Mouse (Mus musculus) intestine, postnatal 0 days (tissue): ENCODE data around the gene Qrfp. TPM values are rescaled to one million over a fixed set of nuclear protein-coding genes. Genes with fewer than 3 reads are reported as not detected.

Source experiments
- ATAC-seq: fragments of 200-750 bp; cut with Nextera tagmentation; 2 replicates; pipeline ENCODE4 v1.8.0; 2017; ENCODE audit warnings: mild to moderate bottlenecking, moderate TSS enrichment, moderate library complexity
- H3K27ac ChIP-seq: fragments of 300-500 bp; sonication (generic); 2 replicates; pipeline ENCODE4 v1.5.1; 2014; ENCODE audit warnings: mild to moderate bottlenecking, low read depth, low read length, moderate library complexity
- H3K27me3 ChIP-seq: fragments of 300-500 bp; sonication (generic); replicated peaks from 2 replicates; pipeline ENCODE4 v1.6.1; 2014; ENCODE audit warnings: low read length, mixed read lengths; ENCODE audit not compliant: control insufficient read depth, insufficient read depth
- H3K36me3 ChIP-seq: fragments of 300-500 bp; sonication (generic); 2 replicates; pipeline ENCODE4 v1.6.1; 2014; ENCODE audit warnings: mild to moderate bottlenecking, moderate library complexity; ENCODE audit not compliant: control insufficient read depth, insufficient read depth
- H3K4me1 ChIP-seq: fragments of 300-500 bp; sonication (generic); replicated peaks from 2 replicates; pipeline ENCODE4 v1.6.1; 2014; ENCODE audit warnings: antibody characterized with exemption, low read length, mixed read lengths; ENCODE audit not compliant: control insufficient read depth, insufficient read depth
- H3K4me2 ChIP-seq: fragments of 300-500 bp; sonication (generic); replicated peaks from 2 replicates; pipeline ENCODE4 v1.6.1; 2014; ENCODE audit warnings: low read depth, mild to moderate bottlenecking, moderate library complexity
- H3K4me3 ChIP-seq: fragments of 300-500 bp; sonication (generic); 2 replicates; pipeline ENCODE4 v1.5.1; 2014; ENCODE audit warnings: low read depth, low read length
- H3K9ac ChIP-seq: fragments of 300-500 bp; sonication (generic); 2 replicates; pipeline ENCODE4 v1.6.1; 2014; ENCODE audit warnings: mild to moderate bottlenecking, low read depth, low read length
- H3K9me3 ChIP-seq: fragments of 300-500 bp; sonication (generic); 2 replicates; pipeline ENCODE4 v1.6.1; 2016; ENCODE audit warnings: mixed run types; ENCODE audit not compliant: control insufficient read depth
- CTCF ChIP-seq: sonication (generic); IDR thresholded peaks from 2 replicates; pipeline ENCODE4 v1.5.1; 2016; ENCODE audit warnings: low read depth, mild to moderate bottlenecking, control low read depth, antibody characterized with exemption, moderate library complexity
- WGBS: fragments of 180-500 bp; shearing (Covaris S2); extraction: QIAGEN DNeasy Blood & Tissue Kit; methylation state at CpG from one replicate; pipeline ENCODE4 v1.1.7; 2014; 5-methylcytosine and 5-hydroxymethylcytosine counted together
- polyA plus RNA-seq: library from polyadenylated mRNA; unstranded; fragments of >200 nt; fragmentation: Nextera tagmentation; extraction: Ambion mirVana; gene quantifications from 2 replicates; pipeline ENCODE4 v1.2.1, GENCODE M21; 2015

Gene Qrfp
- polyA plus RNA-seq: 0.12 and 0.18 TPM in 2 replicates

GRCm38 (mm10) chr2:31810444-31810843 lies at the start of gene Qrfp:
Gene Qrfp (minus strand): TSS chr2:31810580.
- Histone ChIP-seq H3K4me1 (no peaks in the 10 kb centered on the region), H3K9ac (no peak within 1 kb of the TSS), H3K27me3 (no peaks in the 10 kb centered on the region), H3K9me3 (no peaks in the 10 kb centered on the region), H3K4me2 (no peak within 1 kb of the TSS), H3K27ac (no peak within 1 kb of the TSS), H3K36me3 (no peaks in the 10 kb centered on the region), H3K4me3 (no peak within 1 kb of the TSS)
- 42% methylated on average over 12 of the region's 12 CpGs for WGBS
- ATAC-seq: no peak
- TF ChIP-seq CTCF: no peak

GRCm38 (mm10) chr2:31858500-31858899 lies 48.1 kb upstream of the Qrfp start:
- Histone ChIP-seq H3K27me3 (no peaks in the 10 kb centered on the region), H3K4me3 (no peak overlapping the region), H3K36me3 (no peaks in the 10 kb centered on the region), H3K9ac (no peak overlapping the region), H3K9me3 (no peaks in the 10 kb centered on the region), H3K4me1 (no peaks in the 10 kb centered on the region), H3K27ac (no peak overlapping the region), H3K4me2 (no peak overlapping the region)
- 32% methylated on average over 12 of the region's 12 CpGs for WGBS
- TF ChIP-seq CTCF: no peak
- ATAC-seq: no peak

GRCm38 (mm10) chr2:31857180-31857579 lies 46.8 kb upstream of the Qrfp start:
- H3K9me3 ChIP-seq: no peaks in the 10 kb centered on the region
- no peak overlapping the region for H3K4me3 ChIP-seq
- ATAC-seq: no peak
- no peak overlapping the region for H3K27ac ChIP-seq
- no peaks in the 10 kb centered on the region for H3K27me3 ChIP-seq
- H3K36me3 ChIP-seq: no peaks in the 10 kb centered on the region
- H3K4me1 ChIP-seq: no peaks in the 10 kb centered on the region
- H3K9ac ChIP-seq: no peak overlapping the region
- no peak for TF ChIP-seq CTCF
- WGBS: 59% methylated on average over 6 of the region's 6 CpGs
- H3K4me2 ChIP-seq: no peak overlapping the region

- no peak for TF ChIP-seq CTCF
- Histone ChIP-seq H3K27ac (no peak overlapping the region), H3K9me3 (no peaks in the 10 kb centered on the region), H3K36me3 (no peaks in the 10 kb centered on the region), H3K4me2 (no peak overlapping the region), H3K27me3 (no peaks in the 10 kb centered on the region), H3K4me3 (no peak overlapping the region), H3K9ac (no peak overlapping the region), H3K4me1 (no peaks in the 10 kb centered on the region)
- 76% methylated on average over 8 of the region's 8 CpGs for WGBS
- no peak for ATAC-seq
Observed at GRCm38 (mm10) chr2:31855991-31856390, 45.6 kb upstream of the Qrfp start.

- no peak for ATAC-seq
- H3K4me3 ChIP-seq: no peak overlapping the region
- TF ChIP-seq CTCF: no peak
- H3K36me3 ChIP-seq: no peaks in the 10 kb centered on the region
- WGBS: 60% methylated on average over 12 of the region's 12 CpGs
- no peaks in the 10 kb centered on the region for H3K9me3 ChIP-seq
- no peak overlapping the region for H3K9ac ChIP-seq
- H3K27me3 ChIP-seq: peaks cover 25% of the 10 kb centered on the region
- no peak overlapping the region for H3K27ac ChIP-seq
- H3K4me2 ChIP-seq: no peak overlapping the region
- peaks cover 8% of the 10 kb centered on the region; the same call in 1 of the 2 replicates for H3K4me1 ChIP-seq
Observed at GRCm38 (mm10) chr2:31850141-31850540, 39.8 kb upstream of the Qrfp start.

GRCm38 (mm10) chr2:31847908-31848307 lies 37.5 kb upstream of the Qrfp start:
- peak; percentile 43 for ATAC-seq

More at GRCm38 (mm10) chr2:31847908-31848307, 37.5 kb upstream of the Qrfp start:
- H3K4me2 ChIP-seq: no peak overlapping the region
- H3K9me3 ChIP-seq: no peaks in the 10 kb centered on the region
- H3K27ac ChIP-seq: no peak overlapping the region
- H3K4me3 ChIP-seq: no peak overlapping the region
- H3K27me3 ChIP-seq: peaks cover 37% of the 10 kb centered on the region
- H3K4me1 ChIP-seq: peaks cover 8% of the 10 kb centered on the region; the same call in 1 of the 2 replicates
- H3K9ac ChIP-seq: no peak overlapping the region
- 11% methylated on average over 6 of the region's 6 CpGs for whole genome bisulfite sequencing
- peak; percentile 81 for TF ChIP-seq CTCF
- H3K36me3 ChIP-seq: no peaks in the 10 kb centered on the region
